Mouse (Mus musculus): ENCODE measurements at regions not wholly inside any gene's neighbourhood (a gene's known extent, or its start where the extent isn't known, plus 50 kb on each side); places are given as distances from the start of the nearest gene placed in this dataset.

DNA sequence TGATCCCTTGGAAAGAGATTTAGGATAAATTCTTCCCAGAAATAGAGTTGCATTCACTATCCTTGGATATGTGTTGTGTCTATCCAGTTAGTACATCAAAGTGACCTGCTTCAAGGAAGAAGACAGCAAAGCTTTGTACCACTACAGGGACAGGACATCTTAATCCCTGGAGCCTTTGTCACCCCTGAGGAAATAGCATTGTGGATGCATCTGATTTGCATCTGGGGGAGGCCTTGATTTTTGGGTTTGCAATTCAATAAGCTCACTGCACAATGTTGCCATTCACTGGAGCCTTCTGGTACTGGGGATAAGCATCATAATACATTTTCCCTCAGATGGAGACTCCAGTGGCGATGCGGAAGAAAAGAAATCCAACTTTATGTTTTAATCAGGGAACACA is 229.2 kb upstream of the Dcn start:
- H3K4me1 ChIP-seq = no peaks in the 10 kb centered on the region
- no peak overlapping the region for H3K27ac ChIP-seq
- no peak for ATAC-seq (ENCODE audit: low FRiP score, low read depth)
- no peak overlapping the region for H3K4me2 ChIP-seq (replicated peaks)
- H3K4me3 ChIP-seq = no peak overlapping the region
- 86% methylated on average over 2 of the region's 2 CpGs for WGBS
- H3K36me3 ChIP-seq = no peaks in the 10 kb centered on the region
- H3K27me3 ChIP-seq = no peaks in the 10 kb centered on the region
- no peaks in the 10 kb centered on the region for H3K9me3 ChIP-seq
- no peak overlapping the region for H3K9ac ChIP-seq

DNA sequence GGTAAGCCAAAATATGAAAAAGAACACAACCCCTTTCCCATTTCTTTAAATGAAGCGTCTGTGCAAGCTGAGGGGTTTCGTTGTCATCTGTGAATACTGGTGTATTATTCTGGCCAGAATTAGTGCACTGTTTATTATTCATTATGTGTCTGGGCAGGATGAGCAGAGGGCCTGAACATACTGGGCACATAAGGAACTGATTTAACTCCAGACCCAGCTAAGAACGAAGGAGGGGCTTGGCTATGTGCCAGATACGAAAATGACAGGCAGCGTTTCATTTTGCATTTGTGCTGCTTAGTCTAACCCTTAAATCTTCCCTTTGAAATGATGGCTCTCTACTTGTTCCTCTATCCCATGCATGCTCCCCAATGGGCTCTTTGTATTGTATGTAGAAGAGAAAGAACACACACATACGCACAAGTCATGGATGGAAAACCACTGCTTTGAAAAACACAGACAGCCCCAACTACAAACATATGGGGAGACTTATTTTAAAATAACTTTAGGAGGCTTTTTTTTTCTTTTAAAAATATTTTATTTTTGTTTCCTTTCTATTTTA is 213.4 kb upstream of the Dcn start:
- 27% methylated on average over 6 of the region's 6 CpGs for WGBS
- H3K9me3 ChIP-seq = no peaks in the 10 kb centered on the region
- peaks cover 6% of the 10 kb centered on the region; the same call in 1 of the 2 replicates for H3K4me1 ChIP-seq
- ATAC-seq (ENCODE audit: low FRiP score, low read depth) = no peak; the same call in 1 of the 2 replicates
- H3K4me3 ChIP-seq = no peak overlapping the region
- H3K9ac ChIP-seq = no peak overlapping the region
- H3K36me3 ChIP-seq = no peaks in the 10 kb centered on the region
- H3K27ac ChIP-seq = no peak overlapping the region
- 0 out of 2 replicates have a peak overlapping the region, but pooled peaks have one; percentile 17 for H3K4me2 ChIP-seq (replicated peaks)
- H3K27me3 ChIP-seq = no peaks in the 10 kb centered on the region

DNA sequence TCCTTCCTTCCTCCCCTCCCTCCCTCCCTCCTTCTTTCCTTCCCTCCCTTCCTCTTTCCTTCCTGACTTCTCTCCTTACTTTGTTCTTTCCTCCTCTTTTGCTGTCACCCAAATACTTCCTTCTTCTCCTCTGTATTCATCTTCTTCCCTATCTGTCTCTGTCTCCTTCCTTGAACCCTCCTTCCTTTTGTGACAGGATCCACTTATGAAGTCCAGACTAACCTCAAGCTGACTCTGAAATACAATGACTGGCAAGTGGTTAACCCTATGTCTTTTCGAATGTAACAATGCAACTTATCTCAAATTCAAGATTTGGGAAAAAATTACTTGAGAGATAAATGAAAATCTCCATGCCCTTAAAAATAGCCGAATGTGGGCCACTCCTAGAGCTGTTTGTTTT is 197.0 kb upstream of the Dcn start:
- WGBS = 78% methylated on average over 2 of the region's 2 CpGs
- Histone ChIP-seq H3K4me3 (no peak overlapping the region), H3K36me3 (no peaks in the 10 kb centered on the region), H3K9ac (no peak overlapping the region), H3K27ac (no peak overlapping the region), H3K9me3 (no peaks in the 10 kb centered on the region), H3K4me2 (replicated peaks) (no peak overlapping the region), H3K27me3 (no peaks in the 10 kb centered on the region), H3K4me1 (peaks cover 8% of the 10 kb centered on the region; the same call in 1 of the 2 replicates)
- ATAC-seq (ENCODE audit: low FRiP score, low read depth) = no peak

DNA sequence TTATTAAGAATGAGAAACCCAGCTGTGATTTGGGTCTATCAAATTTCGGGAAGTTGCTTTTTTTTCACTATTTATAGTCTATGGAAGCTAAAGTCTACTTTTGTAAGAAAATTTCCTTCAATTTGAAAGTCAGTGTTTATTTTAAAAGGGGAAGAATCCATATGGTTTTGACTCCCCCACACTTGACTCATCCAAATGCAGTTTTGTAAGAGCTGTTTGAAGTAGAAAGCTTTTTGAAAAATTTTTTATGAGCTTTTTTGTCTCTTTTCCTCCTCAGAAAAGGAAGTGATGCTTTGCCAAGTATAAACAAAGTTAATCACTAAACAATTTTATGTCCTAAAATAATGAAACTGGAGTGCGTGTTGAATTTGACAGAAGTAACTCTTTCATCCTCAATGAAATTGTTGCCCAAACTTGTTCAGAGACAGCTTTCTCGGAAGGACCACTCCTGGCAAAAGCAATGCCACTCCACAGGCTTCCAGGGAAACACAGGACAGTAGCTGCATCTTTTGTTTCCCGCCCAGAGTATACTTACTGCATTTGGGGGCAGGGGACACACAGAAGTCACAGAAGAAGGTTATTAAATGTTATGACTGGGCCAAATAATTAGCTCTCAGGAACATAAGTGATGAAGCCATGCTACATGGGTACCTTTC is 196.4 kb upstream of the Dcn start:
- no peak overlapping the region for H3K4me3 ChIP-seq
- no peaks in the 10 kb centered on the region for H3K9me3 ChIP-seq
- no peaks in the 10 kb centered on the region for H3K27me3 ChIP-seq
- peaks cover 8% of the 10 kb centered on the region; the same call in 1 of the 2 replicates for H3K4me1 ChIP-seq
- no peak overlapping the region for H3K4me2 ChIP-seq (replicated peaks)
- no peak for ATAC-seq (ENCODE audit: low FRiP score, low read depth)
- H3K9ac ChIP-seq = no peak overlapping the region
- H3K36me3 ChIP-seq = no peaks in the 10 kb centered on the region
- 58% methylated on average over 4 of the region's 4 CpGs for WGBS
- H3K27ac ChIP-seq = no peak overlapping the region

DNA sequence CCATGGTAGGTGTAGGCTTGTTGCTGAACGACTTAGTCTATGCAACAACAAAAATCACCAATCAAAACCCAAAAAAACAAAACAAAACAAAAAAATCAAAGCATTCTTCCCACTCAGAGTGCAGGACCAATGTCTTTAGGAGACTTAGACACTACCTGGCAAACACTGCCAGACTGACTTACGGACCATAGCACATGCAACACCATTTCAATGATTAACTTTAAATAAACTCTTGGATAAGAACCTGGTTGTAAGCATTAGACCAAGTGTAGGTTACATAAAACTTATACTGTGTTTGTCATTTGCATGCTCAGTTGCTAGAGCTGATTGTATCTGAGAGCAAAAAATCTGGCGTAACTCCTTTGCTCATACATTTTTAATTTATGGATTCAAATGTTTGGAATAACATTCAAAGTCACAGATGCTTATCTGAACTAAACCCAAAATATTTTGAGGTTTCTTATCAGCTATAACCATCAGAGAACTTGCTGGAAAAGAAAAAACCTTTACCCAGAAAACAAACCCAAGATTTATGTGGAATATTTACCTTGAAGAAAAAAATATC is 174.5 kb upstream of the Dcn start:
- 76% methylated on average over 3 of the region's 3 CpGs for WGBS
- Histone ChIP-seq H3K27me3 (no peaks in the 10 kb centered on the region), H3K36me3 (no peaks in the 10 kb centered on the region), H3K9me3 (no peaks in the 10 kb centered on the region), H3K4me3 (no peak overlapping the region), H3K4me2 (replicated peaks) (no peak overlapping the region), H3K27ac (no peak overlapping the region), H3K4me1 (no peaks in the 10 kb centered on the region), H3K9ac (no peak overlapping the region)
- no peak for ATAC-seq (ENCODE audit: low FRiP score, low read depth)

DNA sequence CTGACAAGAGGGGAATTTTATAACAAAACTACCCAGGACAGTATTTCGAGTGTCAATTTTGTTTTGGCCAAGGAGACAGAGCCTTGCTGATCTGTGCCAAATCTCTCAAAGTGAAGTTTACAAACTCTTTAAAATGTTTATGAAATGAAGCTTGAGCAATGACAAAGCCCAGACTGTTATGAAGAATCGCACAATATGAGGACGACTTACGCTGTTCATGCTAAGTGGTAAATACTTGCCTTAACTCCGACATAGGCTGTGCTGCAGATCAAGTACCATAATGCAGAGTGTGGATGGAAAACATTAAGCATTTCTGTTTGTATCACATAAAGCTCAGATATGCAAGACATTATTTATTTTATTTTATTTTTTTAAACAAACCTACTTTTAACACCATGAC is 169.8 kb upstream of the Dcn start:
- Histone ChIP-seq H3K27me3 (no peaks in the 10 kb centered on the region), H3K9me3 (no peaks in the 10 kb centered on the region), H3K9ac (no peak overlapping the region), H3K4me1 (peaks cover 13% of the 10 kb centered on the region), H3K27ac (no peak overlapping the region), H3K4me2 (replicated peaks) (no peak overlapping the region), H3K36me3 (no peaks in the 10 kb centered on the region), H3K4me3 (no peak overlapping the region)
- 86% methylated on average over 5 of the region's 5 CpGs for WGBS
- no peak for ATAC-seq (ENCODE audit: low FRiP score, low read depth)

DNA sequence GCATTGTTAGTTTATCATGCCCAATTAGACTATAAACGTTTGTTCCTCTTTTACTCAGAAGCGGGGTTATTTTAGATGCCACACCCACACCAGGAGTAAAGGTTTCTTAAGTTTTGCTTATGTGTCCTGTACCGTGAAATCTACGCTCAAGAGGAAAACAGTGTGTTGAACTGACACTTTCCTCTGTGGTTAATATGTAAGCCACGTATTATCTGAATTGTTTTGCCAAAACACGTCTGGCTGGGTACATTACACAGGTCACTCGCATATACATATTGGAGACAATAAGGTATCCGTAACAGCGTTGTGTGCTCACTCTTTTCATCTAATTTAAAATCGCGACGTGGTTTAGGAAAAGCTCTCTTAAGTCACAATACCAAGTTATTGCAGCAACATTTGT is 166.9 kb upstream of the Dcn start:
- H3K4me2 ChIP-seq (replicated peaks) = peak overlapping the region; percentile 67
- H3K27me3 ChIP-seq = no peaks in the 10 kb centered on the region
- 28% methylated on average over 12 of the region's 12 CpGs for WGBS
- peaks cover 20% of the 10 kb centered on the region for H3K4me1 ChIP-seq
- H3K36me3 ChIP-seq = no peaks in the 10 kb centered on the region
- H3K4me3 ChIP-seq = peak overlapping the region; percentile 45
- no peak for ATAC-seq (ENCODE audit: low FRiP score, low read depth)
- H3K9ac ChIP-seq = peak overlapping the region; percentile 21; the same call in 1 of the 2 replicates
- peak overlapping the region; percentile 52; the same call in 1 of the 2 replicates for H3K27ac ChIP-seq
- no peaks in the 10 kb centered on the region for H3K9me3 ChIP-seq

DNA sequence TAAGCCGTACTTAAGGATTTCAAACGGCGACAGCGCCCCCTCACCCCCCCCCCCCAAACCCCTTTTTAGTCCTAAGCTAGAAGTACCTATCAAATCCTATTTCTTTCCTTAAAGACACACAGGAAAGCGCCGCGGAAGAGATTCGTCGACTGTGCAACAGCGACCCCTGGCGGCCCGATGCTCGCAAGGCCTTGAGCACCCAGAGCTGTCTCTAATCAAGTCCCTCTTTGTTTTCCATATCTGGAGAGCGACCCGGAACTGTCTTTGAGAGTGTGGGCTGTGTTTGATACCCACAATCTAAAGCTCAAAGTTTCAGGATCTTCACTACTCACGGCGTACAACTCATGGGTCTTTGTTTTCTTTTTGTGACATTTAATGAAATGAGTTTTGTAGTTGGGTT is 166.4 kb upstream of the Dcn start:
- peak overlapping the region; percentile 45 for H3K4me3 ChIP-seq
- H3K36me3 ChIP-seq = no peaks in the 10 kb centered on the region
- no peaks in the 10 kb centered on the region for H3K27me3 ChIP-seq
- H3K9me3 ChIP-seq = no peaks in the 10 kb centered on the region
- H3K27ac ChIP-seq = peak overlapping the region; percentile 98
- H3K4me2 ChIP-seq (replicated peaks) = peak overlapping the region; percentile 67
- peak; percentile 91 for ATAC-seq (ENCODE audit: low FRiP score, low read depth)
- H3K9ac ChIP-seq = peak overlapping the region; percentile 73
- H3K4me1 ChIP-seq = peaks cover 20% of the 10 kb centered on the region
- under 1% methylated on average over 17 of the region's 17 CpGs for WGBS

DNA sequence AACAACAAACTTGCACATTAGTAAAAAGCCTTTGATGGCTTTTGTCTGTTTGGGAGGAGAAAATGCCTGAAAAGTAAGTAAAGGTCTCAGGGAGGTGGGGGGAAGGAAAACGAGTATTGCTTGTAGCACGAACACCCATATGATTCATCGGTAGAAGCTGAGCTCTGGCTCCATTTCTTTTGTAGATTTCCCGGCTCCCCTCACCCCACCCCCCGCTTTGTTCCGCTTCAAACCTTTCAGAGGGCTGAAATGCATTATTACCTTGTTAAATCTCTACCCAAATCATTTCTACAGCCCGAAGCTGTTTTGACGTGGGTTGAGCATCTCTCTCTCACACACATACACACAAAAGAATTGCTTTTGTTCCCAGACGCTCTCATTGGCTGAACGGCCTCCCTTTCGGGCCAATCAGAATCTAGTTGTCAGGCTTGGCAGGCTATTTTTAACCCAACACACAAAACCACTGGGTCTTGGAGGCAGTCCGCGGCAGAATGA is 166.0 kb upstream of the Dcn start:
- peak overlapping the region; percentile 98 for H3K27ac ChIP-seq
- peaks cover 20% of the 10 kb centered on the region for H3K4me1 ChIP-seq
- H3K4me2 ChIP-seq (replicated peaks) = peak overlapping the region; percentile 67
- ATAC-seq (ENCODE audit: low FRiP score, low read depth) = peak; percentile 91
- H3K4me3 ChIP-seq = peak overlapping the region; percentile 45
- H3K36me3 ChIP-seq = no peaks in the 10 kb centered on the region
- no peaks in the 10 kb centered on the region for H3K9me3 ChIP-seq
- H3K9ac ChIP-seq = peak overlapping the region; percentile 73
- WGBS = under 1% methylated on average over 13 of the region's 13 CpGs
- no peaks in the 10 kb centered on the region for H3K27me3 ChIP-seq

DNA sequence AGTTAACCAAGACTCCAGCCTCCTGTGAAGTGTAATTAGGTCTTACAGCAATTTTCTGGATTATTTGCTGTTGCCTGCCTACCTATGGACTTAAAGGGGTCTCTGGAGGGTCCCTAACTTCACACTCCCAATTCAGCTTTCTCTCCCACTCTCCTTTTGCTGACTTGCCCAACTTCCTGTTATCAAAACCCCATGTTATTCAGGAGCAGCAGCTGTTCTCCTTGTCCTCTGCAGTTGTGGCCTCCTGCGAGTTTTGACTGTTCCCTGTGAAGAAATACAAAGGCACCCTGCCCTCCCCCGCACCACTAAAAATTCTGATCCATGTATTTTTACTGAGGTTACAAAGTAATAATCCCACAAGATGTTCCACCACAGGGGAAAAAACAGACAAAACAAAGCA is 146.8 kb upstream of the Dcn start:
- 62% methylated on average over 2 of the region's 2 CpGs for WGBS
- no peak for ATAC-seq (ENCODE audit: low FRiP score, low read depth)
- no peaks in the 10 kb centered on the region for H3K36me3 ChIP-seq

DNA sequence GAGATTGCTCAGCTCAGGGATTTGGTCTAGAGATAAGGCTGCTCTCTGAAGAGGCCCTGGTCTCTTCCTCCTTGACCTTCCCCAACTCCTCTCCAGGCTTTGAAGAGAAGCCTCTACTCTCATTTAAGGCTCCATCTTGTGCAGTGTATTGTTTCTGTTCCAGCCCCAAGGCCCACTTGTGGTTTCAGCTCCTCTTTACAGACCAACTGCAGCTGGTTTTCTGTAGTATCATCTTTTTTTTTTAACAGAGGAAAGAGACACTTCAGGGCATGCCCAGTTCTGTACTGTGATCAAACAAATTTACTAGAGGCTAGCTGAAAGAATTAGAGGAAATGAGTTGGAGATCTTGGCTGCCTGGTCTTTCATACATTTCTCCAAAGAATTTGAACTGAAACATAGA is 145.4 kb upstream of the Dcn start:
- Histone ChIP-seq H3K4me3 (no peak overlapping the region), H3K9me3 (no peaks in the 10 kb centered on the region), H3K27me3 (no peaks in the 10 kb centered on the region), H3K4me2 (replicated peaks) (no peak overlapping the region), H3K27ac (no peak overlapping the region), H3K4me1 (peaks cover 30% of the 10 kb centered on the region), H3K36me3 (no peaks in the 10 kb centered on the region), H3K9ac (no peak overlapping the region)
- ATAC-seq (ENCODE audit: low FRiP score, low read depth) = no peak

More for the DNA sequence above, 146.8 kb upstream of the Dcn start:
- Histone ChIP-seq H3K9ac (no peak overlapping the region), H3K27ac (peak overlapping the region; percentile 65), H3K9me3 (no peaks in the 10 kb centered on the region), H3K4me2 (replicated peaks) (no peak overlapping the region), H3K4me1 (peaks cover 24% of the 10 kb centered on the region), H3K27me3 (no peaks in the 10 kb centered on the region), H3K4me3 (no peak overlapping the region)

DNA sequence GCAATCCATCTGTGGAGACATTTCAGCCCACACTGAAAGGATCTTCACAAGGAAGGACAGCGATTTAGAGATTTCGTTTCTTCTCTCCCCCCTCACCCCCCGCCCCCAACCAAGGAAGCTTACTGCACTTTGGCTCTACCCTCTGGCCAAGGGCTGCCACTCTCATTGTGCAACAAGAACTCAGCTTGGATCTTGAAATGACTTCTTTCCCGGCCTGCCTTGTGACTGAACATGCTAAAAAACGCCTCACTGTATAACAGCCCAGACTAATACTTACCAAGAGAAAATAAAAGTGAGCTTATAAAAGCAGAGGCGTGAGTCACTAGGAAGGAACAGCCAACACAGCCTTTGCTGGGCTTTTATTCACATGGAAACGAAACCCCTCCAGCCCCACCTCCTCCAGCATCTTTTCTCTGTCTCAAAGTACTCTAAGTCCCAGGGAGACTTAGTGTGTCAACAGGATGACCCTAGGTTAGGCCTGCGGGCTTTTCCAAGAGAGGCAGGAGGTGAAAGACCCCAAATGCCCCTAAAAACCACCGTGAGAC is 144.7 kb upstream of the Dcn start:
- Histone ChIP-seq H3K36me3 (no peaks in the 10 kb centered on the region), H3K27me3 (no peaks in the 10 kb centered on the region), H3K4me3 (no peak overlapping the region), H3K4me1 (peaks cover 30% of the 10 kb centered on the region), H3K4me2 (replicated peaks) (no peak overlapping the region), H3K9ac (no peak overlapping the region), H3K27ac (no peak overlapping the region), H3K9me3 (no peaks in the 10 kb centered on the region)
- no peak for ATAC-seq (ENCODE audit: low FRiP score, low read depth)
- WGBS = 66% methylated on average over 9 of the region's 9 CpGs
